Mouse (Mus musculus) adrenal gland, postnatal 25 days (tissue): ENCODE results near the gene Tmem196. TPM values are rescaled to one million over a fixed set of nuclear protein-coding genes. Genes with fewer than 3 reads are reported as not detected.
"Not testable (repeated sequence)": the region's sequence is repeated elsewhere in the genome, so short reads cannot be mapped to it uniquely, and the experiment has no call there.

Experiments
- DNase-seq: peaks from one replicate; pipeline ENCODE4 v3.0.0; 2021; ENCODE audit warnings: mixed read lengths
- long read RNA-seq: library from polyadenylated mRNA; stranded (forward); transcript quantifications from one replicate; pipeline ENCODE4 v2.0.0, GENCODE M21; 2021
- total RNA-seq: library from RNA; stranded (reverse); gene quantifications from 2 replicates; pipeline ENCODE4 v1.2.3, GENCODE M21; 2021

Tmem196 gene
- 4.1 and 5.2 TPM in 2 replicates for total RNA-seq
- long read RNA-seq, partial matches to known transcripts: 0 of 1 reads
- long read RNA-seq, other reads (novel, unspliced or antisense): 0 of 1 reads

- no peak for DNase-seq
These were observed at the start of gene Tmem196 for GRCm38 (mm10) chr12:119945589-119946310. Gene Tmem196 (plus strand): TSS chr12:119945822.

- no peak for DNase-seq
These were observed 680 bp downstream of the Tmem196 start for GRCm38 (mm10) chr12:119946311-119946692.

GRCm38 (mm10) chr12:119957041-119957440 lies 11.4 kb downstream of the Tmem196 start:
- no peak for DNase-seq

GRCm38 (mm10) chr12:119960730-119961129 lies 15.1 kb downstream of the Tmem196 start:
- peak; percentile 29 for DNase-seq

- no peak for DNase-seq
These were observed 19.8 kb downstream of the Tmem196 start for GRCm38 (mm10) chr12:119965373-119965772.

- DNase-seq: no peak
These were observed 24.4 kb downstream of the Tmem196 start for GRCm38 (mm10) chr12:119970068-119970467.

- no peak for DNase-seq
These were observed 36.1 kb downstream of the Tmem196 start for GRCm38 (mm10) chr12:119981731-119982130.

GRCm38 (mm10) chr12:119998267-119998666 lies 52.6 kb downstream of the Tmem196 start:
- DNase-seq: no peak

GRCm38 (mm10) chr12:120004280-120004679 lies 58.7 kb downstream of the Tmem196 start:
- DNase-seq: no peak

GRCm38 (mm10) chr12:120014768-120015167 lies 69.1 kb downstream of the Tmem196 start:
- no peak for DNase-seq

GRCm38 (mm10) chr12:120015201-120015600 lies 69.6 kb downstream of the Tmem196 start:
- no peak for DNase-seq

- DNase-seq: not testable (repeated sequence)
These were observed 82.7 kb downstream of the Tmem196 start for GRCm38 (mm10) chr12:120028089-120028959.
